Mouse (Mus musculus) layer of hippocampus, postnatal 14 days (tissue): ENCODE results near the gene Pard3. TPM values are rescaled to one million over a fixed set of nuclear protein-coding genes. Genes with fewer than 3 reads are reported as not detected.

Experiments used
- DNase-seq, 2 experiments: peaks; one replicate each; pipeline ENCODE4 v3.0.0; 2021 to 2022; ENCODE audit warnings: low spot score in 2 of 2, mixed read lengths in 1 of 2
- total RNA-seq, 2 experiments: library from RNA; stranded (reverse); gene quantifications; 2 replicates each; pipeline ENCODE4 v1.2.3; 2021

The Pard3 gene
- total RNA-seq, 2 experiments from 2014 or later = 26.0 to 28.4 TPM

DNA sequence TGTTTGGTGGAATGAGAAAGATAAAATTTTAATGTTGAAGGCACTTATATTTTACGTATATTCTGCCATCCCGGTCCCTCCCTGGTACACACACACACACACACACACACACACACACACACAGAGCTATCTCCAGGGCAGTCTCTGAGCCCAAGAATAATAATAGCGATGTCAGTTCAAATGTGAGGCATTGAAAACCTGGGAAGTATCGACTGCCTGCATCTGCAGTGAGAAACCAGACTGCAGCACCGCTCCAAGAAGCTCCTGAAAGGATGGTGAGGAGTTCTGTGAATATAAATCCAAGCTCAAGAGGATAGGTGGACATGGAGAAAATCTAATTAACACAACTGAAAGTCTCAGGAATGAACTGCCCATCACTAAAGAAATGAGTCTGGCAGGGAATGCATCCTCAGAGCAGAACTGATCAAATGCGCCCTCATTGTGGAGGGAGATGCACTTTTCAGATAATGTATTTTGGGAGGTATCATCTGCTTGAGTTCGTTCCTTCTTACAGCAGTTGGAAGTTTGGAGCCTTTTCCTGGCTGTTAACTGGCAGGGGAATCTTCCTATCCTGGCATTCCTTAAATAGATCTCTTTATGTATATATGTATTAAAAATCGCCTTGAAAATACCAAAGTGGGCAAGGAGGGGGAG lies 471.6 kb downstream of the Pard3 start:
- peak in 1 of 2 experiments; percentile 13 for DNase-seq

DNA sequence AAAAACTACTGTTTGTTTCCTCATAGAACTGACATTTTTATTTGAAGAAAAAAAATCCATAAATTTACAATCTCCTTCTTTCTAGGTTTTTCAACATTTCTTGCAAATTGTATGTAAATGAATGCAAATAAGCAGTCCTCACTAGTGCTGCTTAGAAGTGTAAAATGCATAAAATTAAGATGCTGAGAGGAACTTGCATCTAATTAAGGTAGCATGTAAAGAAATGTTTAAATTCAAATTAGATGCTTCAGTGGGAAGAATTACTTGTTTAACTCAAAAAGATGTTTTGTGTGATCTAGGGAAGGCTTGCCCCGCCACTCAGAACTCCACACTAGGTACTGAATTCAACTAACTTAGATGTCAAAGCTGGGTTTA lies 472.1 kb downstream of the Pard3 start:
- DNase-seq = no peak

DNA sequence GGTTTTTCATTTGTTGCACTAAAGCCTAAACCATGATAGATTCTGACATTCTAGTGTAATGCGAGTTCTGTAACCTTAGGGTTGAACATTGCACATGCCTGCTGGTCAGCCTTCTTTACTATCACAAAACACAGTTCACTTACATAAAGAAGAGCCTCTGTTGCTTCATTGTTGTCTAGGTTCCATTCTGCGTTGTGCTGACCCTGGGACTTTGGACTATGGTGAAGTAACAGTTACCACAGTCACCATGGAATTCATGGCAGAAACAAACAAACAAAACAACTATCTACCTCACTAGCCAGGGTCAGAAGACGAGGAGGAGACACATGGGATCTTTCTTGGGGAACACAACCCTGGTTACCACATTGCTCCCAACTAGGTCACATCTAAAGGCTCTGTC lies 476.1 kb downstream of the Pard3 start:
- no peak for DNase-seq

DNA sequence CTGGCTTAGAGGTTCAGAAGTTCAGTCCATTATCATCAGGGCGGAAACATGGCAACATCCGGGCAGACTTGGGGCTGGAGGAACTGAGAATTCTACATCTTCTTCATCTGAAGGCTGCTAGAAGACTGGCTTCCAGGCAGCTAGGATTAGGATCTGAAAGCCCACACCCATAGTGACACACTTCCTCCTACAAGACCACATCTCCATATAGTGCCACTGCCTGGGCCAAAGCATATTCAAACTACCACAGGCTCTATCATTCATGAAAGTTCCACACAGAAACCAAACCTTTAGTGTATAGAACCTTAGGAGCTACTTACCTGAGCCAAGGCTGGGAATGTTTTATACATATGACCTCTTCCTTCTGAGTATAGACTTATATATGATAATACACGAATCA lies 476.6 kb downstream of the Pard3 start:
- DNase-seq = no peak

DNA sequence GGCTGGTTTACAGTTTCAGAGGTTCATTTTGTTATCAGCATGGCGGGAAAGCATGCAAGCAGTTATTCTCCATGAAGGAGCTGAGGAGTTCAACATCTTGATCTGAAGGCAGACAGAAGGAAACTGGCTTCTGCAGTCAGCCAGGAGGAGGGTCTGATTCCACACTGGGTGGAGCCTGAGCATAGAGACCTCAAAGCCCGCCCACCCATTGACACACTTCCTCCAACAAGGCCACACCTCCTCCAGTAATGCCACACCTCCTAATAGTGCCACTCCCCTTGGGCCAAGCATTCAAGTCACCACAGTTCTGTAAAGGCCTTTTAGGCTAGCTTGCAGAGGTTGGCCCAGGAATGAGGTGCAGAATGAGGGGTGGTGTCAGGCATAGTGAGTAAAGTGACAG lies 478.5 kb downstream of the Pard3 start:
- DNase-seq = no peak

DNA sequence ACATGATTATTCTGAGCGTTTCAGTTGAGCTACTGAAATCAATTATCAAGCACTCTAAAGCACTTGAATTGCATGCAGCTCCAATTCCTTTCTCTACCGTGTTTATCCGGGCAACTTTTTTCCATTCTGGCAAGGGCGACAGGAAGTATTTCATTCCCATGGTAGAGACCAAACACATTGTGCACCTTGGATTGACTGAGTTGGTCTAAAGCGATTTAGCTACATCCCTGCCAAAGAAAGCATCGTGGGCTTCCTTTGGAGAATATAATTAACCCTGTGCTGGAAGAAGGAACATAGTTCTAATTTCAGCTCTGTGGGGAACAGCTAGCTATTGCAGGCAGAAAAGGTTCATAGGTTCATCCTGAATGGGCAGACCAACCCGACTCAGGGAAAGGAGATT lies 480.0 kb downstream of the Pard3 start:
- DNase-seq = no peak

DNA sequence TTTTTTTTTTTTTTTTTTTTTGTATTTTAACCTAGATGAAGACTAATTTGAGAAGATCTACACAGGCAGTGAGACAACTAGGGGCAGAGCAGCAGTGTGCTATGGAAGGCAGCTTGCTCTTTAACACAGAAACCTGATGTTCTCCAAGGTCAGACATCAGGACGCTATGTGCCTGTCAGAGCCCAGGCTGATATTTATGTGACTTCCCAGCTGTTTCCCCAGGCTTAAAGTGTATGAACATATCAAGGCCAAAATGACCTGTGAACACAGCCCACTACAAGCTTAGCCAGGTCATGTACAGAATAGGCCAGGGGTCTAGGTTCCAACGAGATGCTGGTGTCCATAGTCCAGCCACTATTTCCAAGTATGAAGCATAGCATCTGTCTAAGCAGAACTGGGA lies 482.5 kb downstream of the Pard3 start:
- DNase-seq = no peak

DNA sequence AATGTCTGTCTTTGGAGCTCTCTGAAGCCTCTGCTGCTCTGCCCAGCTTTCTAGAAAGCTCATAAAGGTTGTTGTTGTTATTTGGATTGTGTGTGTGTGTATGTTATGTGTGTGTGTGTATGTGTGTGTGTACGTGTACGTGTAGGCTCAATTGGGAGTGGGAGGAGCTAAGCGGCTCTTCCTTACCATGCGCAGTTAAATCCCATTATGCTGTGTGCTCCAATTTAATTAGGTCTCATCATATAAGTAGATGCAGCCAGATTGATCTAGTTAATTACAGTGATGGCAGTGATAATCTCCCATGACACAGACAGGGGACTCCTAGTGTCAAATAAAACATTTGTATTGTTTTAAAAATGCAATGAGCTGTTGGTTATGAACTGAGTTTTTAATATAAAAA lies 487.2 kb downstream of the Pard3 start:
- DNase-seq = no peak

DNA sequence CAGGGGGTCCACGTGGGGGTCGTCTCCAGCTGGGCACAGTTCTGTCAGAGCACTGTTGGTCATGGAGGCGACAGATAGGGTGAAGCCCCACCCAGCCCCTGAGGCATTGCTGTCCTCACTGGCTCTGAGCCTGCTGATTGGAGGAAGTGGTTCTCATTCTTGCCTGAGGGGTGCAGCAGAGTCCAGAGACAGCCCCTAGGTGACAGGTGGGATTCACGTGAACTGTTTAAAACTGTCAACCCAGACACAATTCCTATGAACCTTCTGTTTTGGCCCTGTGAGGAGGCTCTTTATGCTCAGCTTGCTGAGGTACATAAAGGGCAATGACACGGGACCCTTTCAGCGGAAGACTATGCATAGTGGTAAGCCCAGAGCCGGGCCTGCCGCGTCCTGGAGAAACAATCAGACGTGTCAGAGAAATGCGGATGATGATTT lies 488.5 kb downstream of the Pard3 start:
- DNase-seq = peak; percentile 19 to 40

DNA sequence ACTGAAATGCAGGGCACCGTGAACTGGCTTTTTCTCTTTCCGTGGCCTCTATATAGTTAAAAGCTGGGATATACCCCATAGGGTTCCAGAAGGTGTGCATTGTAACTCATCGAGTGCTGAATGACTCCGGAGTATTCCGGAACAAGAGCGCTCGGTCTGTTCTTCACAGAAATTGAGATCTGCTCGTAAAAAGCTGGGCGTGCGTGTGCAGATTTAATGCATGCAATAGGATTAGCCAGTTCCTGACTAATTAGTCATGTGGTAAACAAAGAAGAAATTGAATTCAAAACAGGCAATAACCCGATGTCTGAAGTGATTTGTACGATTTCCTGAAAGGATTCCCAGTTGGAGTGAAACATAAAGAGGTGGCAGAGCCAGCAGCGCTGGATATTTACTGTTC lies 489.1 kb downstream of the Pard3 start:
- peak in 1 of 2 experiments; percentile 29 for DNase-seq

DNA sequence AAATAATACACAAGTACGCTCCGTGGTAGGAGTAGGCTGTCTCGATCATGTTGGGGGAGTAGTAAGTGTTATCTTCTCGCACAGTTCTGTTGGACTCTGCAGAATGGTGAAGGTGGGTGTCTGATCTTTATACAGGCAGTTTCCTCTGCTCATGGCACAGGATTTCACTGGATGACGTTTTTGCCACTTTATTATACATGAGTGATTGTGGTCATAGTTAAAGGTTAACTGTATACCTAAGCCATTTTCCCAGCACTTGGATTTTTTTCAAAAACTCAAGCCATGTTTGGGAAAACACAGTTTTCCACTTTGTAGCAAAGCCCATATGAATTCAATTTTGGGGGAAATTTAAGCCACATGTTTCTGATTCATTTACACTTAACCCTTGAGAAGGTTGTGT lies 489.9 kb downstream of the Pard3 start:
- no peak for DNase-seq

DNA sequence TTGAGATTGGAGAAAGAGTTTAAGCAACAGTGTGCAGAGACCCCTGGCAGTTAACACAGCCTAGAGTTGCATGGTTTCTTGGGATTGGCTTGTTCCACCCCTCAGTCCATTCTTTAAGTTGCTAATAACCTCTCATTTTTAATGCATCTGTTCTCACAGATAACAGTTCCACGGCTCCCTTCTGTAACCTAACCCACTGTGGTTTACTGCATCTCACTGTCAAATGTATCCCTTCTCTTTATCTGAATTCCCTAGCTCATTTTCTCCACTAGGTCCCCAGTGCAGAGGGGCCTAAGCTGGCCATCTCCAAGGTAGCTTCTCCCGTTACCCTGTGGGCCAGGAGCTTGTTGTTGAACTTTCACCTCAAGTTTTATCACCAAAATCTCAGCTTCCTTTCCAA lies 492.1 kb downstream of the Pard3 start:
- no peak for DNase-seq

DNA sequence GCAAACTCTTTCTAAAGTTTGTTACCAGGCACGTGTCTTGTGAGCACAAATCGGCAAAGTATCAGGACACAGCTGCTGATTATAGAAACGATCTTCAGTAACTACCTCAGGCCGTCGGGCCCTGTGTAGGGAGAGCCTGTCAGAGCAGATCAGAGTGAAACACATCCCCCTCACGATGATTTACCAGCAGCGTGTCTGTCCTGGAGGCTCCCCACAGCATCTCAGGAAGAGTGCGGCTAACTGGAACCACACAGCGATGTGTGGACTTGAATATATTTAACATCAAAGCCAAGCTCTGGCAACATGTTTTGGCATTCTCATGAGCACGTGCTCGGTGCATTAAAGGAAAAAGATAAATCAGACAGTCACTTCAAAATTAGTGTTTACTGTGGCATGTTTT lies 493.3 kb downstream of the Pard3 start:
- DNase-seq = no peak

DNA sequence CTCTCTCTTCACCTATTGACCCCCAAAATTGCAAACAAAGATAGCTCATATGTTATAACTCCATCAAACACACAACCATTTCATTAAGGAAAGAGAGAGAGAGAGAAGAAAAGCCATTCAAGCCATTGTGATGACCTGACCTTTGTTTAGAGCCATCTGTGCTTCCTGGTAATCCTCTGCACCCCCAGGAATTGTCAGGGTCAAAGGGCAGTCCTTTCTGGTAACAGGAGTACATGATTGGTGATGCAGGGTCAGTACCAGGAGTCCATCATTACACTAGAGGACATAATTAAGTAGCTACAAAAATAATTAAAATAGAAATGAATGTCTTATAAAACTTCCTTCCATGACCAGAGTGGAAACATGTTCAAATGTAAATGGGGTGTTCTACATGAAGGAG lies 493.9 kb downstream of the Pard3 start:
- no peak for DNase-seq

DNA sequence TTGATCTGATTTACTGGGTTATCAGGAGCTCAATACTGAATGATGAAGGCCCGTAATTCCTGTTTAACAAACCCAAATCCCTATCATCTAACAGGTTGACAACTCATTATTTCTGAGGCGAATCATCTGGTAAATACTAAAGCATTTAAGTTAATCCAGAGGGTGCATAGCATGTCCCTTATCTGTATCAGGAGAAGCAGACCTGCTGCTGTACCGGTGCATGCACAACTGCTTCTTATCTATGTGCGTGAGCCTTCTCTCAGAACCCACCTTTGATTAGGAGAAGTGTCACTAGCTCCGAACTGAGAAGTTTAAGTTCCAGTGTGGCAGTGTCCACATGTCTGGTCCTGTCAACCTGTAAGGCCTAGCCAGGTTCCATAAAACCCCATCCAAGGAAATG lies 499.9 kb downstream of the Pard3 start:
- no peak for DNase-seq

DNA sequence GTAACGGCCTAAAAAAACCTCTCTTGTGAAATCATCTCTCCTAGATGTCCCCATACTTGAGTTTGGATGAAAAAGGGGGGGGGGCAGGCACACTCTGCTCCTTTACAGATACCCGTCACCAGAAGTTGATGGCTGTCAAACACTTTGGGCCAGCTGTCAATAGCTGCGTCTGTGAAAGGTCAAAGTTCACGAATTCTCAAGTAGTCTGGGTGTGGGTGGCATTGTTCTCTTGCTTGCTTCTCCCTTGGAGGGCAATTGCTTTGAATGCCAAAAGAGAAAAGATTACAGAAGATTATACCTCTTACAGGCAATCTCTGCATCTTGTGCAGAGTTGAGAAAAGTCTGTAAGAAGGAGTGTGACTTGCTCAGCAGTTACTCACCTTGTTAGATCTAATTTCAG lies 500.7 kb downstream of the Pard3 start:
- DNase-seq = no peak

DNA sequence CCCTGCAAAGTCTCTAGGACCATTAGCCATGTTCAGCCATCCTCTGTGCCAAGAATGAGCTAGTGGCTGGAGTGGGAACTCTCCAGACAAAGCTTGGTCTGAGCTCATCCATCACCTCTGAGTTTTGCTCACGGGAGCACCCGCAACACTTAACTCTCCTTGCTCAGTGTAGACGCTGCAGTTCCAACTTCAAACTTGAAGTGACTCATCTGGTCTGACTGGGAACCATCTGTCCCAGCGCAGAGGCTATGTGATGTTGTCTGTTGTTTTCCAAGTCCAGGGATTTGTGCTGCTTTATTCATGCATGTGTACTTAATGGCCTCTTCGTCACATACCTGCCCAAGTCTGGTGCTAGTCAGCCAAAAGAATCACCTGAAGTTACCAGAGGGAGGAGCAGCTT lies 505.5 kb downstream of the Pard3 start:
- DNase-seq = no peak

DNA sequence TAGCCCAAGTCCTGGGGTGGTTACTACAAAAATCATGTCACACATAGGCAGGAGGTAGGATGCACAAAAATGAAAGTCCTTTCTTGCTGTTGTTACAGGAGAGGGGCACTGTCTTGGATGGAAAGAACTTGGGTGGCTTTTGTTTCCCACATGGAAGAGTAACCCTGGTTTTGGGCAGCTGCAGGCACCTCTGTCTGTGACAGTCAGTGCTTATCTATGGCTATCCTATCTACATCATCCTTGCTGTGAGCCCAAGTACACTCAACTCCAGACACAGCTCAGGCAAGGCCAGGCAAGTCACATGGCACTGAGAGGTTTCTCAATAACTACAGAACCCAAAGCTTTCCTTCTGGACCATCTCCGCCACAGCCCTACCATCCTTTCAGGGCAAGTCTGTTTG lies 506.8 kb downstream of the Pard3 start:
- no peak for DNase-seq

DNA sequence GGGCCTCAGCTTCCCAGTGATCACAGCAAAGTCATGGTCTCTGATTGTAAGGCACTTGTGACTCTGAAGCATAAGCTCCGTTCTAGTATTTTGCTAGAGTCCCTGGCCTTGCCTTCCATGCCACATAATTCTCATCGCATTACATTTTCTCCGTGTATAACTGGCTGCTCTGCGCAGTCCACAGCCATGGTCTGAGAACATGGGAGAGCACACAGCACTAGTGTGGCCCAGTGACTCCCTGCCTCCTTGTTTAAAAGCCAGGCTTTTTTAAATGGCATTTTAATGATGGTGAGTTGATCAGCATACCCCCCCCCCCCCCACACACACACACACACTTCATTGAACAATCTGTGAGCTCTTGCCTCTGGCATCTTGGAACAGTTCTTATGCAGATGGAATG lies 508.8 kb downstream of the Pard3 start:
- no peak for DNase-seq

DNA sequence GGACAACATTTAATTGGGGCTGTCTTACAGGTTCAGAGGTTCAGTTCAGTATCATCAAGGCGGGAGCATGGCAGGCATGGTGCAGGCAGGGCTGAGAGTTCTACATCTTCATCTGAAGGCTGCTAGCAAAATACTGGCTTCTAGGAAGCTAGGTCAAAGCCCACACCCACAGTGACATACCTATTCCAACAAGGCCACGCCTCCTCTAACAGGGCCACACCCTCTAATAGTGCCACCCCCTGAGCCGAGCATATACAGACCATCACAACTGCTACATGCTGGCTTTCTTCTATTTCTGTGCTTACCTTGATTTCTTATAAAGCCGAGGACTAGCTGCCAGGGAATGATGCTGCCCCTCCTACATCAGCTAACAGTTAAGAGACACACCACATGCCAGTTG lies 513.0 kb downstream of the Pard3 start:
- DNase-seq = no peak

DNA sequence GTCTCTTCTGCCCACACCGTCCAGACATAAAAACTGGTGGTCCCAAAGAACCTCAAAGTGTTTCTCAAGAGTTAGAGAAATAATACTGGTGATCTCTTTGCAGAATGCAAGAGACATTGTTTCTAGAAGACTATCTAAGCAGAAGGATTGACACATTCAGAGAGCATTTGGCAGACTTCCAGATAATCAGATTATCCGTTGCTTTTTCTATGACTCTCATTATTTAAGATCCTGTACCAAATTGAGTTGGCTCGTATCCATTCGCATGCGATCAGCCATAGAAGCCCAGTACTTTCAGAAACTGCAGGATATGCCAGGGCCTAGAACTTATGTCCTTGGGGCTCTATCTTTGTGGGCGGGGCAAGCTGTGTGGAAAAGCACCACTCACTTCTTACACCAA lies 514.0 kb downstream of the Pard3 start:
- no peak for DNase-seq

DNA sequence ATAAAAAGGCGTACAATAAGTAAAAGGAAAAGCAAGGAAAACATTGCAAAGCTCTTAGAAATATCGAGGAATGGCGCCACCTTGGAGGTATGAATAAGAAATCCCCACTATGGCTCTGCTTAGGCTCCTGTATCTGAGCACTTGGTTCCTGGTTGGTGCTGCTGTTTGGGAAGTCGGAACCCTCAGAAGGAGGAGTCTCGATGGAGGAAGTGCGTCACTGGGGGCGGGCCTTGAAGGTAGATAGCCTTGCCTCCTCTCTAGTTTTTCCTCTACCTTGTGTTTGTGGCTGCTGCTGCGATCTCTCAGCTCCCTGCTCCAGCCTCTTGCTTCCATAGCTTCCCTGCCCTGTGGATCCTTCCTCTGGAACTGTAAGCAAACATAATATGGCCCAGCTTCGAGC lies 515.7 kb downstream of the Pard3 start:
- DNase-seq = no peak

DNA sequence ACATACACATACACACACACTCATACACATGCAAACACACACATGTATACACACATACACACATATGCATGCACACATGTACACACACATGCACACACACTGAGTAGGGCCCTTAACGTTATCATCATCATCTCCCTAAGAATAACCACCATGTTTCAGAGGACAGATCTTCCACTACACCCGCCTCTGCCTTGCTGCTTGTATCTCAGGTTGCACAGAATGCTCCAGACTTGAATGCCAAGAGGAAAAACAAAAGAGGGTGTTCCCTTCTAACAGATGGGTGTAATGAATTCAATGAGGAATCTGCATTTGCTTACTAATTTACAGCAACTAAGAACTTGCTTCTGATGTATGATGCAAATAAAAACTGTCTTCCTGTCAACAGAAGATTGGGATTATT lies 519.7 kb downstream of the Pard3 start:
- peak in 1 of 2 experiments; percentile 42 for DNase-seq

DNA sequence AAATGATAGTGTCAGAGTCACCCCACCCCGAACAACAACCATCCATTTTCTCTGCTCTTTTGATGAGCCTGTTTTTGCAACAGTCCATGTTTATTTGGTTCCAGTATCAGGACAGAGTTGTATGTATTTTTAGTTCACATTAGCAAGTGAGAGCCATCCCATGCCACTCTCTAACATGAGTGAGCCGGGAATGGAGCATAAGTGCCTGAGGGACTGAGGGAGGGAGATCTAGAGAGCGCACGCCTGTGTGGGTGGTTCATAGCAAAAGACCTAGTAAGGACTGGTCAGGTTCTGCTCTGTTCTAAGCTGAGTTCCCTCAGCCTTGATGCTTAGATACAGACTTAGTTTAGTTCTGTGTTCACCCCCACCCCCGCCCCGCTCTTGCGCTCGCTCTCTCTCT lies 521.9 kb downstream of the Pard3 start:
- DNase-seq = no peak
